Comparison of ENCODE assay signal across 7 mouse cellular contexts in genomic region chr4:122898313-122898712, GRCm38 (mm10). TPM values are rescaled to one million over a fixed set of nuclear protein-coding genes. Genes with fewer than 3 reads are reported as not detected.
A peak's percentile ranks its signal among the peaks of the same experiment; 100 is the strongest.
DNase-seq lines count a peak whose midpoint lies in the region; TF ChIP-seq lines count a peak whose summit lies in the region.

No protein-coding gene starts in this region.

- 14% methylated on average over 5 of the region's 5 CpGs for WGBS in small intestine, adult 2 months

- H3K27ac ChIP-seq in small intestine, adult 2 months (ENCODE audit: insufficient read depth, low read depth, low read length): no peak overlapping the region

- intact Hi-C loops in gastrocnemius, postnatal 14 days (cut with DNase I; ENCODE audit: low total_unique reads): loop anchor here (5.0 to 10.0 kb wide), 2 partner anchors 84 to 186 kb away; no protein-coding TSS in a partner anchor

- no peak for TF ChIP-seq POLR2A in small intestine, adult 2 months (IDR thresholded peaks at IDR 0.05; ENCODE audit: low read depth, low read length)

- no peaks in the 10 kb centered on the region for H3K36me3 ChIP-seq in small intestine, adult 2 months (ENCODE audit: control insufficient read depth, insufficient read depth, low read length)

- DNase-seq in B cell, adult 2 months: peak; percentile 75 to 78
- DNase-seq in CD8-positive naive resting alpha-beta T cell, adult 2 months (ENCODE audit: low read depth in 2 of 2, low spot score in 2 of 2): peak; percentile 58 to 72
- DNase-seq in cerebellum, postnatal 10 days: peak; percentile 80 to 85
- DNase-seq in gastrocnemius, postnatal 14 days: peak; percentile 57
- peak; percentile 69 to 83 for DNase-seq in kidney, postnatal 25 days
- DNase-seq in lung, postnatal 25 days (ENCODE audit: low spot score): peak; percentile 69

- peaks cover 4% of the 10 kb centered on the region for H3K4me1 ChIP-seq in small intestine, adult 2 months (ENCODE audit: control insufficient read depth, insufficient read depth, insufficient read length, low read length)

- H3K27me3 ChIP-seq in small intestine, adult 2 months (ENCODE audit: control insufficient read depth, insufficient read depth, low read length): no peaks in the 10 kb centered on the region

- H3K4me3 ChIP-seq in small intestine, adult 2 months (ENCODE audit: low read depth, low read length): no peak overlapping the region

- TF ChIP-seq CTCF in small intestine, adult 2 months (IDR thresholded peaks at IDR 0.05; ENCODE audit: extremely low read depth, insufficient read length, insufficient replicate concordance, low read depth, low read length): peak; percentile 49; the same call in 1 of the 2 replicates

RNA-seq across cellular contexts. Expression of gene Cap1, which starts 12.5 kb away (rescaled TPM):
- 10 to 100 TPM; 33.4 to 39.2 TPM for total RNA-seq in gastrocnemius, postnatal 14 days (2021)
- 46.5 and 85.8 TPM in 2 replicates for polyA plus RNA-seq in small intestine, adult 2 months (2012; rRNA removed)
